Mouse (Mus musculus) cerebellum, postnatal 10 days (tissue): ENCODE measurements around the gene Pla2g4d.
"Not testable (repeated sequence)": the region's sequence is repeated elsewhere in the genome, so short reads cannot be mapped to it uniquely, and the experiment has no call there.

Source experiments
- DNase-seq, 2 experiments: peaks; one replicate each; pipeline ENCODE4 v3.0.0; 2021; ENCODE audit warnings: mixed read lengths in 2 of 2

The Pla2g4d gene

GRCm38 (mm10) chr2:120256259-120256658 is 32.7 kb downstream of the Pla2g4d start:
- DNase-seq: no peak

DNA sequence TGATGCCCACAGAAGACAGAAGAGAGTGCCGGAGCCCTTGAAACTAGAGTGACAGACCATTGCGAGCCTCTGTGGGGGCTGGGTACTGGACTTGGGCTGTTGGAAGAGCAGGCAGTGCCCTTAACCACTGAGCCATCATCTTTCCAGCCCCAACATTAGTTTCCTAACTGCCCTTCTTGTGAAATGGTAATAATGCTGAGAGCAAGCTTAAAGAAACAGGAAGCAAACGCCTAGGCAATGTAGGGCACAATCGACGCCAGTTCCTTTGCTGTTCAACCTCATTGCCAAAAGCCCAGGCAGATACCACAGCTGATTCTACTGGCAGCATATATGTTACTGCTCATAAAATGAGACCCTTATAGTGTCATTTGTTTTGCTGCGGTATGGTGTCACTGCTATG is 36.4 kb downstream of the Pla2g4d start:
- no peak for DNase-seq

DNA sequence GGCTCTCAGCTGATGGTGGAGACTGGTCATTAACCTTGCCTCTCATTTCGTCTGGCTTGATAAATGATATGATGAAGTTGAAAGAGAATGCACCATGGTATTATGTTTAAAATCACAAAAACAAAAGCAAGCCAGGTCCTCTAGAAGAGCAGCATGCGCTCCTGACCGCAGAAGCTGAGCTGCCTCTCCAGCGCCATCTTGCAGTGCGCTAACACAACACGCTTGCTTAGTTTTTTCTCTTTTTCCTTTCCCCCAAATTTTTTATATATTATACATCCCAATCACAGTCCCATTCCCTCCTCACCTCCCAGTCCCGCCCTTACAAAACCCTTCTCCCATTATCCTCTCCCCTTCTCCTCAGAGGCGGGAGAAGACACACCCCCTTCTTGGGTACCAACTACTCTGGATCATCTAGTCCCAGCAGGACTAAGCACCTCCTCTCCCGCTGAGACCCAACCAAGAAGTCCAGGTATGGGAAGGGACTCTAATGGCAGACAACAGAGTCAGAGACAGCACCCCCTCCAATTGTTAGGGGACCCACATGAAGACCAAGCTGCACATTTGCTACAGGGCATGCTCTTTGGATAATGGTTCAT is 43.5 kb downstream of the Pla2g4d start:
- peak; percentile 53 to 56 for DNase-seq

DNA sequence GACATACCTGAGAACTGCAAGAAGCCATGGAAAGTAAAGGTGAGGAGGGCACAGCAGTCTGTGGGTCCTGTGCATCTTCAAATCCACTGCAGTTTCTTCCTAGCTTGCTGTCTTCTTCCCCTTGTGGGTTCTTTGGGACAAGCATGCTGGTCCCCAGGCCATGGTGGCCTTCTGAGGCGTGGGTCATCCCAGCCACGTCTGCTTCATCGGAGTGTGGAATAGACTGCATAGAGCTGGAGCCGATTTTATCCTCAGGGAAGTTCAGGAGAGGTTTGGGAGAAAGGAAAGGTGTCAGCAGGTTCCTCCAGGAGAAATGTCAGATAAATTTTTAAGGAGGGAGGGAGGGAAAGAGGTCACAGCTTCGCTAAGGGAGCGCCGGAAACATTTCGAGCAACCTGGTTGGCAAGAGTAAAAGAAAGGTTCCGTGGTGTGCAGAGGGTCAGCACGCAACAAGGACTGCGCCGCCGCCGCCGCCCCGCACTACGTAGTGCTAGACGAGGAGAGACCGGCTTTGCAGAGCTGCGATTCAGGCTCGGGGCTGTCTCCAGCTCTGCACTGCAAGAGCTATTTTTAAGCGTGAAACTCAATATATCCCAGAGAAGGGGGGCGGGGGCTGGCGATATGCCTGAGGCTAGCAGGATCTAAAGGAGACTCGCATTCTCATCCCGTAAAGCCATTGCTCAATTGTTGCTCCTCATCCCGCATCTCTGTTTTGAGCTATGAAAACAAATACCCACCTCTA is 44.1 kb downstream of the Pla2g4d start, which contains the start of gene Pla2g4e:
TSS of gene Pla2g4e (minus strand) at position 657 of the 742 bp plus-strand sequence.
- DNase-seq: peak; percentile 66 to 67

DNA sequence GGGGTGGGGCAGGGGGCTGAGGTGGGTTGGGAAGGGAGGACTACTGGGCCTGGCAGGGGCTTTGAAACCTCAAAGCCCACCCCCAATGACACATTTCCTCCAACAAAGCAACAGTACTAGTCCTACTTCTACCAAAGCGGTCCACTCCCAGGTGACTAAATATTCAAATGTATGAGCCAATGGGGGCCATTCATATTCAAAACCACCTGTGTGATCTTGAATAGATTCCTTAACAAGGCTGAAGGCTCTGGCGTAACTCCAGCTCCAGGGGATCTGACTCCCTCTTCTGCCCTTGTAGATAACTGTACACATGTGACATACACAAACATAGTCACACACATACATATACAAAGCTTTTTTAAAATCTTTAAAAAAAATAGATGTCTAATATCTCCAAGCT is 45.0 kb downstream of the Pla2g4d start:
- DNase-seq: peak; percentile 22 to 36

- no peak for DNase-seq
These were observed 46.1 kb downstream of the Pla2g4d start for GRCm38 (mm10) chr2:120242791-120243467.

DNA sequence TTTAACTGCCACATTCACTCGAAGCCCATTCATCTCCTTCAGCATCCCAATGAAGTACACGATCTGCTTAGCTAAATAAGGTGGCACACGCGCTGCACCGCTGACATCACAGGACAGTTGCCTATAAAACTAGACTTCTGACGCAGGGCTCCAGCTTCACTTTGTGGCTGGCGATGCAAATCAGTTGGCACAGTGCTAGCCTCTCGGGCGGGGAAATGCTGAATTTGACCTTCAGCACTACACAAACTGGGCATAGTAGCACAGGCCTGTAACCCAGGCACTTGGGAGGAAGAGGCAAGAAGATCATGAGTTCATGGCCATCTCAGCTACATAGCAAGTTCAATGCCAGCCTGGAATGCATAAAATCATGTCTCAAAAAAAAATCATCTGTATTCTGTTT is 50.3 kb downstream of the Pla2g4d start:
- DNase-seq: not testable (repeated sequence)

DNA sequence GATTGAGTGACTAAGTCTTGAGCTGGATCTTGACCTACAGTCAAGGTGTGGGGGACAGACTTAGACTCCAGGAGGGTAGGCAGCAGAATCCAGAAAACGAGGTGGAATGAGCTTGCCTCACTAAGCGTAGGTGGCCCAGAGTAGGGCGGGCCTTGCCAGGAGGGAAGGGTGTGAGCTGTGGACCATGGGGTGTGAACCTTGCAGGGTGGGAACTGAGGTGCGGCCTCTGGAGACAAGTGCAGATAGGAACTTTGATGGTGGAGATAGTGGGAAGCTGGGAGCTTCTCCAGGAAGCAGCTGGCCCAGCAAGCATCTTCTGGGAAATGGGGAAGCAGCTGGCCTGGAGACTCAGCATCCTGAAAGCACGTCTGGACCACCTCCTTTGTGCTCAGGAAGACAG is 51.2 kb downstream of the Pla2g4d start:
- DNase-seq: no peak

DNA sequence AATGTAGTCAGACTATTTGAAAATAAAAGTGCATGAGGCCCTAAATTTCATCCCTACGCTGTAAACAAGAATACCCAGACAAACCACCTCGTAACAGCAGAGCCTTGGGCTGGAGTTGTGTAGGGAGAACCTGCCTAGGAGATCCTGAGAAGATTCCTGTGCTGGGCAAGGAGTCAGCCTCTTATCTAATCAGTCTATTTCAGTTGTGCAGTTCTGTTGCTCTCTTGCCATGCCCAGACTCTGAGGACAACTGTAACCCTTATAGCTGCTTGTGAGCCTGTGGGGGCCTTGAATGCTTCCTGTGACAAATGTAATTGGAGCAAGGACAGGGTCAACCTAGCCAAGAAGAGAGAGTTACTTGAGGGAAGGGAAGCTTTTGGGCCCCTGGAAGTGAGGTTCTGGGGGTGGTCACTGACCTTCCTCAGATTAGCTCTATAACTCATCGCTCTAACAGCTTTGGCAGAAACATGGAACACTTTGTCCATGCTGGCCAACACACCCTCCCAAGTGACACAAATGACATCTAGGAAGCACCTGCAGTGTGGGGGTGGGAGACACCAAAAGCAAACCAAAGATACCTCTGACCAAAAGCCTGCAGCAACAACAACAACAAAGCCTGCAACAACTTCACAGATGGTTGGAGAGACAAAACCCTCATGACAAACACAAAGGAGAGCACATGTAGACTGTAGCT is 52.9 kb downstream of the Pla2g4d start:
- no peak for DNase-seq

- peak; percentile 52 to 62 for DNase-seq
These were observed 53.6 kb downstream of the Pla2g4d start for GRCm38 (mm10) chr2:120235381-120235780.

DNA sequence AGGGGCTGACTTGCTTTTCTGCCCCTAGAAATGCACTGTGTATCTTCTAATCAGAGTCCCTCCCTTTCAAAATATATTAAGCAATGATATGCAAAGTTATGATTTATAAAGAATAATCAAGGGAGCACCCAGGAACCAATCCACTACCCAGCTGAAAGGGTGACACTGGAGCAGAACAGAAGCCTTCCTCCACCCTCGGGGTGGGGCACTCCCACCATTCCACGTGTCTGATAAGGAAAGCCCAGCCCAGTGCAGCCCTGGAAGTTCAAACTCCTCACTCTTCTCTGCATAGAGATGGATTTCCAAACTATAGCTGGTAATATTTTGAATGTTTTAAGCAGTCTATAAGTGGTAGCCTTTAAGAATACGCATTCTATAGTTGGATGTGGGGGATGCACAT is 57.4 kb downstream of the Pla2g4d start:
- no peak for DNase-seq
